Mouse (Mus musculus) myocyte (in vitro differentiated cells): ENCODE data around the gene Mmp24. TPM values are rescaled to one million over a fixed set of nuclear protein-coding genes. Genes with fewer than 3 reads are reported as not detected.
"Not testable (repeated sequence)": the region's sequence is repeated elsewhere in the genome, so short reads cannot be mapped to it uniquely, and the experiment has no call there.

ENCODE experiments used
- H3K27me3 ChIP-seq: one replicate; pipeline ENCODE4 v1.6.1; 2011; ENCODE audit not compliant: control insufficient read depth, insufficient read depth, insufficient read length
- H3K36me3 ChIP-seq: one replicate; pipeline ENCODE4 v1.6.1; 2011; ENCODE audit not compliant: control insufficient read depth, insufficient read depth
- H3K4me2 ChIP-seq: one replicate; pipeline ENCODE4 v1.6.1; 2011; ENCODE audit warnings: low read depth, control low read depth
- H3K4me3 ChIP-seq: one replicate; pipeline ENCODE4 v1.5.1; 2011; ENCODE audit warnings: mild to moderate bottlenecking, control low read depth, moderate library complexity
- H3K79me2 ChIP-seq: one replicate; pipeline ENCODE4 v1.6.1; 2011; ENCODE audit not compliant: control insufficient read depth, insufficient read depth
- H3ac ChIP-seq: one replicate; pipeline ENCODE4 v1.6.1; 2011; ENCODE audit not compliant: control insufficient read depth, insufficient read length
- CEBPB ChIP-seq: IDR thresholded peaks from 2 replicates; pipeline ENCODE4 v1.6.1; 2011; ENCODE audit warnings: mild to moderate bottlenecking, moderate library complexity; ENCODE audit not compliant: poor library complexity, insufficient read depth, severe bottlenecking
- E2F4 ChIP-seq: IDR thresholded peaks from one replicate; pipeline ENCODE4 v1.6.1; 2011; ENCODE audit warnings: mild to moderate bottlenecking, control low read depth, moderate library complexity; ENCODE audit not compliant: insufficient read depth
- MAX ChIP-seq: IDR thresholded peaks from one replicate; pipeline ENCODE4 v1.6.1; 2011; ENCODE audit warnings: low read depth, mild to moderate bottlenecking, control low read depth
- MYOD1 ChIP-seq, 3 experiments: IDR thresholded peaks; one replicate each; pipeline ENCODE4 v1.6.1; 2011; ENCODE audit warnings: control low read depth in 2 of 3, low read depth in 2 of 3, mild to moderate bottlenecking in 2 of 3, moderate library complexity in 1 of 3; ENCODE audit not compliant: insufficient read length in 2 of 3, control insufficient read depth in 1 of 3
- MYOG ChIP-seq, 3 experiments: IDR thresholded peaks; one replicate each; pipeline ENCODE4 v1.6.1; 2011; ENCODE audit warnings: control low read depth in 2 of 3, low read depth in 2 of 3, mild to moderate bottlenecking in 2 of 3; ENCODE audit not compliant: insufficient read length in 2 of 3, control insufficient read depth in 1 of 3, insufficient read depth in 1 of 3
- POLR2A ChIP-seq: IDR thresholded peaks from one replicate; pipeline ENCODE4 v1.6.1; 2011; ENCODE audit warnings: low read depth, mild to moderate bottlenecking, control low read depth, moderate library complexity; ENCODE audit not compliant: insufficient read length
- POLR2AphosphoS2 ChIP-seq: IDR thresholded peaks from one replicate; pipeline ENCODE4 v1.6.1; 2011; ENCODE audit warnings: low read depth, control low read depth; ENCODE audit not compliant: insufficient read length
- REST ChIP-seq: IDR thresholded peaks from one replicate; pipeline ENCODE4 v1.6.1; 2011; ENCODE audit warnings: mild to moderate bottlenecking, control low read depth, moderate library complexity; ENCODE audit not compliant: insufficient read depth, insufficient read length
- SRF ChIP-seq: IDR thresholded peaks from one replicate; pipeline ENCODE4 v1.6.1; 2011; ENCODE audit warnings: low read depth; ENCODE audit not compliant: control insufficient read depth, insufficient read length
- TCF12 ChIP-seq: IDR thresholded peaks from one replicate; pipeline ENCODE4 v1.6.1; 2011; ENCODE audit warnings: mild to moderate bottlenecking, control low read depth; ENCODE audit not compliant: poor library complexity, insufficient read depth, severe bottlenecking
- TCF3 ChIP-seq: IDR thresholded peaks from one replicate; pipeline ENCODE4 v1.6.1; 2011; ENCODE audit warnings: low read depth, control low read depth; ENCODE audit not compliant: insufficient read length
- USF1 ChIP-seq: IDR thresholded peaks from one replicate; pipeline ENCODE4 v1.6.1; 2011; ENCODE audit warnings: low read depth, mild to moderate bottlenecking, control low read depth, moderate library complexity
- polyA plus RNA-seq: library from polyadenylated mRNA; unstranded; fragments of >200 nt; fragmentation: generic; extraction: Trizol; gene quantifications from one replicate; pipeline ENCODE4 v1.2.1, GENCODE M21; 2012; ENCODE audit warnings: missing spikeins

Mmp24 gene
- polyA plus RNA-seq, 1 experiment: 0.02 TPM

GRCm38 (mm10) chr2:155830841-155831240, 55.7 kb downstream of the Mmp24 start:
- H3K4me2 ChIP-seq: no peak overlapping the region
- no peak for TF ChIP-seq MAX
- no peaks in the 10 kb centered on the region for H3K27me3 ChIP-seq
- peaks cover 5% of the 10 kb centered on the region for H3K79me2 ChIP-seq
- no peak overlapping the region for H3ac ChIP-seq
- H3K4me3 ChIP-seq: no peak overlapping the region
- H3K36me3 ChIP-seq: no peaks in the 10 kb centered on the region

- no peak overlapping the region for H3K4me3 ChIP-seq
- TF ChIP-seq TCF3 (no peak), CEBPB (no peak), TCF12 (no peak), MYOG (IDR thresholded peaks at IDR 0.05; ENCODE audit: control insufficient read depth in 1 of 3, insufficient read depth in 1 of 3, insufficient read length in 2 of 3, low read depth in 2 of 3) (no peak), MYOD1 (IDR thresholded peaks at IDR 0.05; ENCODE audit: control insufficient read depth in 1 of 3, insufficient read length in 2 of 3, low read depth in 2 of 3) (no peak), MAX (no peak), SRF (no peak), USF1 (no peak), POLR2AphosphoS2 (no peak), E2F4 (no peak), REST (no peak), POLR2A (no peak)
- H3ac ChIP-seq: no peak overlapping the region
- no peaks in the 10 kb centered on the region for H3K27me3 ChIP-seq
- H3K79me2 ChIP-seq: peaks cover under 1% of the 10 kb centered on the region
- no peaks in the 10 kb centered on the region for H3K36me3 ChIP-seq
- H3K4me2 ChIP-seq: no peak overlapping the region
Observed at GRCm38 (mm10) chr2:155831302-155831701, 56.2 kb downstream of the Mmp24 start.

GRCm38 (mm10) chr2:155832087-155832486, 56.9 kb downstream of the Mmp24 start:
- H3K4me3 ChIP-seq, H3K4me2 ChIP-seq, H3K36me3 ChIP-seq, H3ac ChIP-seq, H3K27me3 ChIP-seq, H3K79me2 ChIP-seq: not testable (repeated sequence)

GRCm38 (mm10) chr2:155834732-155835131, 59.6 kb downstream of the Mmp24 start, which contains the start of gene Fam83c:
Fam83c (minus strand) TSS chr2:155834854.
- no peak within 1 kb of the TSS for H3K4me3 ChIP-seq
- TF ChIP-seq E2F4 (no peak), POLR2A (no peak), SRF (no peak), REST (no peak), MAX (no peak), TCF12 (no peak), CEBPB (no peak)
- H3K27me3 ChIP-seq: no peaks in the 10 kb centered on the region
- no peak within 1 kb of the TSS for H3ac ChIP-seq
- H3K4me2 ChIP-seq: no peak within 1 kb of the TSS
- no peaks in the 10 kb centered on the region for H3K36me3 ChIP-seq
- H3K79me2 ChIP-seq: no peaks in the 10 kb centered on the region

- H3K36me3 ChIP-seq: no peaks in the 10 kb centered on the region
- no peak overlapping the region for H3K4me3 ChIP-seq
- TF ChIP-seq POLR2A: no peak
- no peak for TF ChIP-seq POLR2AphosphoS2
- TF ChIP-seq MYOD1 (IDR thresholded peaks at IDR 0.05; ENCODE audit: control insufficient read depth in 1 of 3, insufficient read length in 2 of 3, low read depth in 2 of 3): no peak
- no peak for TF ChIP-seq SRF
- TF ChIP-seq MYOG (IDR thresholded peaks at IDR 0.05; ENCODE audit: control insufficient read depth in 1 of 3, insufficient read depth in 1 of 3, insufficient read length in 2 of 3, low read depth in 2 of 3): no peak
- no peak for TF ChIP-seq TCF3
- no peak for TF ChIP-seq CEBPB
- no peak for TF ChIP-seq USF1
- no peak for TF ChIP-seq TCF12
- no peak for TF ChIP-seq E2F4
- no peak for TF ChIP-seq MAX
- no peak for TF ChIP-seq REST
- H3K4me2 ChIP-seq: no peak overlapping the region
- no peaks in the 10 kb centered on the region for H3K79me2 ChIP-seq
- no peaks in the 10 kb centered on the region for H3K27me3 ChIP-seq
- no peak overlapping the region for H3ac ChIP-seq
Observed at GRCm38 (mm10) chr2:155837961-155838360, 62.8 kb downstream of the Mmp24 start.

- TF ChIP-seq MYOD1 (IDR thresholded peaks at IDR 0.05; ENCODE audit: control insufficient read depth in 1 of 3, insufficient read length in 2 of 3, low read depth in 2 of 3) (no peak), MAX (no peak), TCF3 (no peak), USF1 (no peak), CEBPB (no peak)
- Histone ChIP-seq H3K27me3 (no peaks in the 10 kb centered on the region), H3ac (no peak overlapping the region), H3K4me2 (no peak overlapping the region), H3K36me3 (no peaks in the 10 kb centered on the region), H3K4me3 (no peak overlapping the region), H3K79me2 (no peaks in the 10 kb centered on the region)
Observed at GRCm38 (mm10) chr2:155838961-155839360, 63.8 kb downstream of the Mmp24 start.
